Mouse (Mus musculus) ES-CJ7 (cell line): ENCODE results near the gene Fam169a.

Experiments used
- DNase-seq: peaks from one replicate; pipeline ENCODE4 v3.0.0; 2011; ENCODE audit warnings: low read depth, low spot score

Fam169a gene

DNA sequence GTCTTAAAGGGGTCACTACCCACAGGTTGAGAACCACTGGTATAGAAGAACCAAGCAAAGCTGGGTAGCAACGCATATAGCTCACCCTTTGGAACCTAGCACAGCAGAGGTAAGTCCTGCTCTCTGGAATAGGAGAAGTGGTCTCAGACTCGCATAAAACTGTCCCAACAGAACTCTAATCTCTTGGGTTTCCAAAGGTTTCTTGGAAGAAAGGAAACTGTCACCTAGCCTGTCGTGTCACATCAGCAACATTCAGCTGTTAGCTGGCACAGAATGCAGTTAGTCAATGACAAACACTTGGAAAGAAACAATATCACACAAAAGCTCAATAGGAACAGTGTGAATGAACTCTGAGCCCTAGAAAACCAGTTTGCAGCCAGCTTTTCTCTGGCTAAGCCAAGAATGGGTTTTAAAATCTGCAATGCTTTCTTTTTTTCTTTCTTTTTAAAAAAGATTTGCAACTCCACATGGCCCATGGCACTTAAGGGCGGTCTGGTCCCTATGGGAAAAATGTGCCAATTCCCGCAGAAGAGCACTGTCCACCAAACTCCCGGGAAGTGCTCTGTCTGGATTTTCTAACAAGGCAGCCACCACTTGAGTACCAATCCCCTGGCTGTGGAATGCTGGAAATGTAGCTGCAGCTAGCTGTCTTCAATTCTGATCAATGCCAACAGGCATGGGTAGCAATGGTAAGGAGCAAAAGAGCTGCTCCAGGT, 113.2 kb downstream of the Fam169a start:
- no peak for DNase-seq
